Mouse (Mus musculus): ENCODE data around the gene Plxdc1. TPM values are rescaled to one million over a fixed set of nuclear protein-coding genes. Genes with fewer than 3 reads are reported as not detected.
A peak's percentile ranks its signal among the peaks of the same experiment; 100 is the strongest.

Gene Plxdc1
- total RNA-seq, 2 experiments from 2014 or later: 8.3 to 10.7 TPM

GRCm38 (mm10) chr11:98016824-98017223 is 30.6 kb upstream of the Plxdc1 start:
- DNase-seq: no peak

- no peak for DNase-seq
Observed at GRCm38 (mm10) chr11:98016177-98016576, 29.9 kb upstream of the Plxdc1 start.

GRCm38 (mm10) chr11:98012831-98013230 is 26.6 kb upstream of the Plxdc1 start:
- no peak for DNase-seq

DNA sequence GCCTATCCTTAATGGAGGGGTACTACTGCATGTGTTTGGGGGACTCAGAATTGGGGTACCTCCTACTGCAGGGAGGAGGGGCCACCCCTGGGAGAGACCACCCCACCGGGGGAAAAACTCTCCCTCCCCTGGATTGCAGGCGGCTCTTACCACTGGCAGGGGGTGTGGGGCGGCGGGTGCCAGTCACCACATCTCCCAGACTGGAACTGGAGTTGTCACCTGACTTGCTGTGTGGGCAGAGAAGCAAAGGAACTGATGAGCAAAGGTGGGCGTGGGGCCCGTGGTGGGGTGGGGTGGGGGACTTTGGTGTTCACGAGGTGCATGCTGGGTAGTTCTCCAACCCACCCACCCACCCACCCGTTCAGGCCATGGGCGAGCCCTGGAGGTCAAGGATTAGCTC is 25.5 kb upstream of the Plxdc1 start:
- DNase-seq: no peak

GRCm38 (mm10) chr11:98008087-98008486 is 21.8 kb upstream of the Plxdc1 start:
- no peak for DNase-seq

DNA sequence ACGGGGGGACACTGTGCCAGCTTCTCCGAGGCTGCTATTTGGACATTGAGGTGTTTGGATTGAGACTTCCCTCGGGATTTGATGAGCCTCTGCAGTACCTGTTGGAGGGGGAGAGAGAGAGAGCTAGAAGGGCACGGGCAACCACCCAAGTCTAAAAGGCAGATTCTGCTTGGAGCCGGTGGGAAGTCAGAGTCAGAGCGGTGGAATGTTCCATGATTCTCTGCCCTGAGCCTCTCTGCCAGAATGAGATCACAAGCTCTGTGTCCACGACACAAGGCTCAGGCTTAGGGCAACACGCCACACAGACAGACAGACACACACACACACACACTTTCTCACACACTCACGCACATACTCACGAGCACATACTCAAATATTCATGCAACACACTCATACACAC is 19.4 kb upstream of the Plxdc1 start:
- peak; percentile 61 for DNase-seq

DNA sequence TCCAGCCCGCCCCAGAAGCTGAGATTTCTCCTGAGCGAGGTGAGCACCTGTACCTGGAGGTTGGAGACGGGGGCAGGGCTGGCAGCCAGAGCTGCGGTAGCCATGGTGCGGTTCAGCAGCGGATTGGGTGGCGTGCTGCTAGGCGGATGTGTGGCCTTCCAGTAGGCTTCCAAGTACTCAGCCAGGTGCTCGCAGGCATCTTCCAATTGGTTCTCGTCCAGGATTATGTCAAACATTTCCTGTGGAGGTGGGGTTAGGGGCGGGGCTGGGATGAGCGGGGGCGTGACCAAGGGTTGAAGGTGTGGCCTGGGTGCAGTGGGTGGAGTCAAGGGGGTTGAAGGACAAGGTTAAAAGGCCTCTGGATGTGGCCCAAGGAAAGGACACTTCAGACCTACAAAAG is 18.8 kb upstream of the Plxdc1 start:
- DNase-seq: no peak

DNA sequence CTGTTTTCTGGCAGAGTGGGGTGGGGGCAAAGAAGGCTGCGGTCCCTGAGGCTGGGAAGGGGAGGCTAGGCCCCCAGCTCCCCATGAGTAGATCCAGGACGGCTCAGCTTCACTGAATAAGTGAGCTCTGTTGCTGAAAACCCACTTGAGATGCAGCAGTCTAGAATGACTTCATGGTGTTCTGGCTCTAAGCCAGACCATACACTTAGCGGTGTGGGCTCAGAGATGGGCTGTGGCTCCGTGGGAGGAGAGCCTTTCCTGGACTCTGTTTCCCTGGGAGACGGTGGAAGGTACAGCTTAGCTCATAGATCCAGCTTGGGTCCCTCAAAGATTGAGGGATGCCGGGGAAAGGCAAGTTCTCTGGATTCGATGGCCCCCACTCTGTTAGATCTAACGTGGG is 17.9 kb upstream of the Plxdc1 start:
- DNase-seq: no peak

- DNase-seq: no peak
Observed at GRCm38 (mm10) chr11:98003171-98003671, 17.0 kb upstream of the Plxdc1 start.

- peak; percentile 92 for DNase-seq
Observed at GRCm38 (mm10) chr11:98002627-98003026, 16.4 kb upstream of the Plxdc1 start.

DNA sequence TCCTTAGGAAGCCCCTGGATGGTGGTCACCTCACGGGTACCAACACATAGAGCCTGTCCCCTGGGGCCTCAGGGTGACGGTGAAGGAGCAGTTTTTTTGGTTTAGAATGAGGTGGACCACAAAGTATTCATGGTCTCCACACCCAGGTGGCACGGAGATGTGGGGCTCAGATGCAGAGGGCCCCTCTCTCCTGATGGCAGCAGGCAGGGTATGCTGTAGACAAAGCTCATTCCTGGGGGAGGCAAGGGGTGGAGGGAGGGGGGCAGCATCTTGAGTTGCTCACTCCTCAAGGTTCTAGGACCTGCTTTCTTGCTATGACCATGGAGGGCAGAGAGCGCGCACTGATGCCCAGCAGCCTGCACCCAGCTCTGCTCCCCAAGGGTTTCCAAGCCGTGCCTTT is 15.7 kb upstream of the Plxdc1 start:
- no peak for DNase-seq

GRCm38 (mm10) chr11:98001351-98001824 is 15.1 kb upstream of the Plxdc1 start:
- no peak for DNase-seq

DNA sequence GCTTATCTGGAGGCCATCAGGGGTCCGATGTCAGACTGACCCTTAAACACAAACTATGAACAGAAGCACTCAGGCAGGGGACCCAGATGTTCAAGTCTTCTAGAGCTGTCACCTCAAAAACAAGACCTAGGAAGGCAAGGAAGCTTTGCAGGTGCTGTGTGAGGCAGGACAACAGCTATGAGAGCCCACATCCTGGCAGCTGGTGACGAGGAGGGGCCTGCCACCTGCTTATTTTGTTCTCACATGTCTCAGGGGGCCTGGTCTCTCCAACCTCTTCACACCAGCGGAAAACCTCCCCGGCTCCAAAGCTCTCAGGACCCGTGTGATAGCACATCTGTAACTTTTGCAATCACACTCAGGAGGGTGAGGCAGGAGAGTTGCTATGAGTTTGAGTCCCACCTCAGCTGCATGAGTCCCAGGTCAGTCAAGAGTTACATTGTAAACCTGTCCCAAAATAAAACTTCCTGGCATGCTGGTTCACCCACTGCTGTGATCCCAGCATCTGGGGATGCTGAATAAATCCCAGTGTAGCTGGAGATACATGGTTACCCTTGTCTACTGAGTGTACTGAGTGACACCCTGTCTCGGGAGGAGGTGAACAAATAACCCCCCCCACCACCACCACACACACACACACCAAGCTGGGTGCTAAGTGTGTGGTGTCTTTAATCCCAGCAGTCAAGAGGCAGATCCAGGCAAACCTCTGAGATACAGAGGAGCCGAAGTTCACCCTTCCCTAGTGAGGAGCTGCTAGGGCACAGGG is 14.3 kb upstream of the Plxdc1 start:
- no peak for DNase-seq

DNA sequence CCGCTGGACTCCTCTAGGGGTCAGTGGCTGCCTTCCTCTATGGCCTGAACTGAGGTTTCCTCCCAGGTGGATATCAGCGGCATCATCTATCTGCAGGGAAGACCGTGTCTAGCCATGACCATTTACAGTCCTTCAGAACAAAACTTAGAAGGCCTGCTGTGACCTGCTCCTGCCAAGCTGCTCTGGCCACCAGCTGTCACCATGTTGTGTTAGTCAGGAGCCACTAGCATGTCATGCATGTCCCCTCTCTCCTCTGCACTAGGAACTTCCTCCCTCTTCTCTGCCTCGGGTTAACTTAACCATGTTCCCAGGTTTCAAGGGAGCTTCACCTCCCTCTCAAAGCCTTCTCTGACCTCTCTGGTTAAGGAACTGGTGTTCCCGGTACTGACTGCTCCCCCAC is 13.5 kb upstream of the Plxdc1 start:
- DNase-seq: no peak

DNA sequence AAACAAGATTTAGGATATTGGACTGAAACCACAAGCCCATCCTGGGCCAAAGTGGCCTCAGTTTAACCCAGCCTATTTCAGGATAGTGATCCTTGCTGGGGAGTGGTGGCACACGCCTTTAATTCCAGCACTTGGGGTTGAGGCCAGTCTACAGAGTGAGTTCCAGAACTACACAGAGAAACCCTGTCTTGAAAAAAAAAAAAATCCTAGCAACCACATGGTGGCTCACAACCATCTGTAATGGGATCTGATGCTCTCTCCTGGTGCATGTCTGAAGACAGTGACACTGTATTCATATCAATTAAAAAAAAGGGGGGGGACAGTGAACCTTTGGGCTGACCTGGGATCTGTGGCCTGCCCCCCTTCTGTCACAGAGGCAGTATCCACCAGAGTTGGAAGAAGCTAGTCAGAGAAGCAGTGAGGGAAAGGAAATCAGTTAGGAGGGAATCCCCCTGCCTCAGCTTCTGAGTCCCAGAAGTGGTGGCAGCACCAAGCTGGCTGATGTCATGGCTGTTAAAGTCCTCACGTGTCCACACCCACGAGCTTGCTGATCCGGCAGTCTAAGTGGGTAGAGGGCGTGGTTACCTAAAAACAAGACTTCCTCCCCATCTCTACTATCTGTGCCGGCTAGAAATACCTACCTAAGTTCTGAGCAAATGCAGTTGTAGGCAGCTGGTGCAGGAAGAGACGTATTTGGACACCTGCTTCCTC is 12.8 kb upstream of the Plxdc1 start:
- no peak for DNase-seq

GRCm38 (mm10) chr11:97998074-97998793 is 12.0 kb upstream of the Plxdc1 start:
- DNase-seq: no peak

- no peak for DNase-seq
Observed at GRCm38 (mm10) chr11:97997387-97997960, 11.2 kb upstream of the Plxdc1 start.

DNA sequence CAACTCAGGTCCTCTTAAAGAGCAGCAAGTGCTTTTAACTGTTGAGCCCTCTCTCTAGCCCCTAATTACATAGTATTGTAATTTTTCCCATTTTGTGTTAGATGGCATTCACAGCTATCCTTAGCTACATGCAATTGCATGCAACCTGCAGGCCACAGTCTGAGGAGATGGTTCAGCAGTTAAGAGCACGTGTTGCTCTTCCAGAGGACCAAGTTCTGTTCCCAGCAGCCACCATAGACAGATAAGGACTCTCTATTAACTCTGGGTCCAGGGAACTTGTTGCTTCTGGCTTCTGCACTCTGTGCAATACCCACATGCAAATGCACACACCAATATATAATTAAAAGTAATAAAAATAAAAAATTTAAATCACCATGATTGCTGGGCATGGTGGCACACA is 10.4 kb upstream of the Plxdc1 start:
- no peak for DNase-seq

GRCm38 (mm10) chr11:97995564-97996288 is 9.5 kb upstream of the Plxdc1 start, which contains the start of gene Arl5c:
Arl5c (minus strand) TSS chr11:97996181.
- DNase-seq: peak; percentile 54

DNA sequence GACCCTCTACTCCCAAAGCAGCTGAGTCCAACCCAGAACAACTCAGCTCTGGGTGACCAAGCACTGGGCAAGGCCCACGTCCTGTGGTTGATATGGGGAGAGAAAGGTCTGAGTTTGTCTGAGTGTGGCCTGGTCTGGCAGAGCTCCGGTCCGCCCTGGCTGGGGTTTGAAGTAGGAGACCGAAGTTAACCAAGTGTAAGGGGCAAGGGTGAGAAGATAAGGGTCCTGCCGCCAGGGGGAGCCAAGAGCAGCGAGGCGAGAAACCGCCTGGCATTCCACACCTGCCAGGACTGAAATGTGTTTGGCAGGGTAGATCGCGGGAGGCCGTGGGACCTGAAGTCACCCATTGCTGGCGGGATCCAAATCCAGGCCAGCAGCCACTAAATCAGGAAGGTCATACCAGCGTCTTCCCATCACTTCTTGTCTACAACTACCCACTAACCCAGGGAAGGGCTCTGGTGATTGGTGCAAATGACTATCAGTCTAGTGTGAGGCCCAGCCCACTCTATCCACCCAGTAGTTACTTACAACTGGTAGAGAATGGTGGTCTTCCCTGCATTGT is 8.4 kb upstream of the Plxdc1 start:
- peak; percentile 80 for DNase-seq

DNA sequence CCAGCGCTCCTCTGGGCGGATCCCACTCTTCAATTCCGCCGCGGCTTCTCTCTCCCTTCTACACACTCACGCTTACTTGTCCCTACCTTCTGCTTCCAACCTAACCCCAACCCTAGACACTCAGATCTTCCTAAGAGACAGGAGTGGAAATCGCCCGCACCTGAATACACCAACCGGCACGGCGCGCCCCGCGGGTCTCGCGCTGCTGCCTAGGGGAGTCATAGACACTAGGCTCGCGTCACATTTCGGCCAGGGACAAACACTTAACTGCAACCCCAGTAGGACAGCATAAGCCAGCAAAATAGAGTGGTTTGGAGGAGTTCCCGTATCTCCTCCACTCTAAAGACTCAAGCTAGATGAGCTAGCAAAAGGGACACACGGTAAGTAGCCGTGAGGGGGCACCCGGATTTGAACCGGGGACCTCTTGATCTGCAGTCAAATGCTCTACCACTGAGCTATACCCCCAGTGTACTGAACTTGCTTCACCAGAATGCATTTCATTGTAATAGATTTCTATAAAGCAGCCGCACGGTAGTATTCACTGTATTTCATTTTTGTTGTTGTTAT is 2.4 kb upstream of the Plxdc1 start:
- DNase-seq: peak; percentile 81
